In genomic region chr4:110209613-110210012, GRCm38 (mm10) we compare ENCODE assay signal across 18 mouse cellular contexts.
DNase-seq lines count a peak whose midpoint lies in the region; ATAC-seq lines count a peak whose summit lies in the region.
"Had no signal": no experiment of that assay in that cellular context is flagged by ENCODE, and none has a peak within 500 bp of the region (broad histone marks: within the 10 kb centered on the region; RNA-seq: fewer than 3 reads in every experiment).

No protein-coding gene starts in this region.

- H3K9me3 ChIP-seq in hindbrain, embryonic 11.5 days (ENCODE audit: control insufficient read depth, low read length) = no peaks in the 10 kb centered on the region
- H3K9me3 ChIP-seq in hindbrain, embryonic 10.5 days = no peaks in the 10 kb centered on the region
- no peaks in the 10 kb centered on the region for H3K9me3 ChIP-seq in embryonic facial prominence, embryonic 14.5 days (ENCODE audit: control insufficient read depth, low read length)
- H3K9me3 ChIP-seq in hindbrain, embryonic 13.5 days = no peaks in the 10 kb centered on the region
- no peaks in the 10 kb centered on the region for H3K9me3 ChIP-seq in neural tube, embryonic 13.5 days
- H3K9me3 ChIP-seq: embryonic facial prominence, embryonic 13.5 days; heart, embryonic 12.5 days; limb, embryonic 15.5 days had no signal

- 40% methylated on average over 5 of the region's 5 CpGs for WGBS in hindbrain, embryonic 11.5 days
- 60% methylated on average over 5 of the region's 5 CpGs for WGBS in hindbrain, embryonic 10.5 days
- WGBS in embryonic facial prominence, embryonic 14.5 days = 25% methylated on average over 5 of the region's 5 CpGs
- 24% methylated on average over 5 of the region's 5 CpGs for WGBS in hindbrain, embryonic 13.5 days
- WGBS in neural tube, embryonic 13.5 days = 19% methylated on average over 5 of the region's 5 CpGs

- H3K27me3 ChIP-seq in hindbrain, embryonic 11.5 days (ENCODE audit: control insufficient read depth, insufficient read depth, low read length) = no peaks in the 10 kb centered on the region
- no peaks in the 10 kb centered on the region for H3K27me3 ChIP-seq in hindbrain, embryonic 10.5 days (ENCODE audit: insufficient read depth, poor library complexity, severe bottlenecking)
- no peaks in the 10 kb centered on the region for H3K27me3 ChIP-seq in embryonic facial prominence, embryonic 14.5 days (replicated peaks; ENCODE audit: control insufficient read depth, insufficient read depth, low read length)
- no peaks in the 10 kb centered on the region for H3K27me3 ChIP-seq in hindbrain, embryonic 13.5 days
- no peaks in the 10 kb centered on the region for H3K27me3 ChIP-seq in neural tube, embryonic 13.5 days
- H3K27me3 ChIP-seq: embryonic facial prominence, embryonic 13.5 days; heart, embryonic 12.5 days; limb, embryonic 15.5 days had no signal

- no peak overlapping the region for H3K4me3 ChIP-seq in hindbrain, embryonic 11.5 days (ENCODE audit: low read depth, low read length)
- H3K4me3 ChIP-seq in hindbrain, embryonic 10.5 days = no peak overlapping the region
- no peak overlapping the region for H3K4me3 ChIP-seq in embryonic facial prominence, embryonic 14.5 days (ENCODE audit: low read depth, low read length)
- no peak overlapping the region for H3K4me3 ChIP-seq in hindbrain, embryonic 13.5 days
- H3K4me3 ChIP-seq in neural tube, embryonic 13.5 days = no peak overlapping the region
- H3K4me3 ChIP-seq: embryonic facial prominence, embryonic 13.5 days; heart, embryonic 12.5 days; limb, embryonic 15.5 days had no signal

- no peaks in the 10 kb centered on the region for H3K4me1 ChIP-seq in hindbrain, embryonic 11.5 days (replicated peaks; ENCODE audit: control insufficient read depth, insufficient read depth, low read length)
- peaks cover 27% of the 10 kb centered on the region for H3K4me1 ChIP-seq in hindbrain, embryonic 10.5 days (replicated peaks)
- no peaks in the 10 kb centered on the region for H3K4me1 ChIP-seq in embryonic facial prominence, embryonic 14.5 days (ENCODE audit: control insufficient read depth, insufficient read depth, low read length)
- peaks cover 44% of the 10 kb centered on the region for H3K4me1 ChIP-seq in hindbrain, embryonic 13.5 days (replicated peaks)
- peaks cover 41% of the 10 kb centered on the region for H3K4me1 ChIP-seq in neural tube, embryonic 13.5 days (replicated peaks)
- H3K4me1 ChIP-seq: embryonic facial prominence, embryonic 13.5 days; limb, embryonic 15.5 days had no signal

- peak; percentile 34; the same call in 1 of the 2 replicates for ATAC-seq in hindbrain, embryonic 11.5 days (ENCODE audit: low FRiP score)
- ATAC-seq in embryonic facial prominence, embryonic 14.5 days (ENCODE audit: low read depth) = no peak
- ATAC-seq in hindbrain, embryonic 13.5 days (ENCODE audit: low FRiP score) = no peak
- no peak for ATAC-seq in neural tube, embryonic 13.5 days (ENCODE audit: low read depth)
- ATAC-seq: intestine, postnatal 0 days; liver, postnatal 0 days had no signal

- no peak for DNase-seq in hindbrain, embryonic 11.5 days (ENCODE audit: low spot score)
- DNase-seq in hindbrain, embryonic 10.5 days (ENCODE audit: low spot score) = no peak
- DNase-seq in embryonic facial prominence, embryonic 14.5 days (ENCODE audit: low spot score) = peak; percentile 28
- DNase-seq in yolk sac, embryonic 10.5 days (ENCODE audit: low spot score) = no peak
- DNase-seq in adrenal gland, adult 8-10 months = no peak
- DNase-seq: adrenal gland, postnatal 10 days; gastrocnemius, postnatal 14 days; heart, postnatal 4 days; liver, postnatal 0 days; lung, postnatal 36 days; thymus, postnatal 4 days had no signal

- H3K36me3 ChIP-seq in hindbrain, embryonic 11.5 days (ENCODE audit: control insufficient read depth, insufficient read depth, low read length) = no peaks in the 10 kb centered on the region
- peaks cover 63% of the 10 kb centered on the region for H3K36me3 ChIP-seq in hindbrain, embryonic 10.5 days
- no peaks in the 10 kb centered on the region for H3K36me3 ChIP-seq in embryonic facial prominence, embryonic 14.5 days (ENCODE audit: control insufficient read depth, insufficient read depth, low read length)
- peaks cover 47% of the 10 kb centered on the region for H3K36me3 ChIP-seq in hindbrain, embryonic 13.5 days
- H3K36me3 ChIP-seq in neural tube, embryonic 13.5 days = peaks cover 58% of the 10 kb centered on the region
- H3K36me3 ChIP-seq: embryonic facial prominence, embryonic 13.5 days; heart, embryonic 12.5 days; limb, embryonic 15.5 days had no signal

- no peak overlapping the region for H3K27ac ChIP-seq in hindbrain, embryonic 11.5 days (ENCODE audit: low read depth, low read length)
- no peak overlapping the region for H3K27ac ChIP-seq in hindbrain, embryonic 10.5 days
- H3K27ac ChIP-seq in embryonic facial prominence, embryonic 14.5 days (replicated peaks; ENCODE audit: low read depth, low read length) = no peak overlapping the region
- peak overlapping the region; percentile 36 for H3K27ac ChIP-seq in hindbrain, embryonic 13.5 days
- peak overlapping the region; percentile 68 for H3K27ac ChIP-seq in neural tube, embryonic 13.5 days (replicated peaks)
- H3K27ac ChIP-seq: embryonic facial prominence, embryonic 13.5 days; kidney, postnatal 0 days; limb, embryonic 15.5 days had no signal

- H3K9ac ChIP-seq in hindbrain, embryonic 11.5 days (ENCODE audit: low read depth, low read length) = no peak overlapping the region
- no peak overlapping the region for H3K9ac ChIP-seq in embryonic facial prominence, embryonic 14.5 days (ENCODE audit: low read depth, low read length)
- no peak overlapping the region for H3K9ac ChIP-seq in hindbrain, embryonic 13.5 days
- no peak overlapping the region for H3K9ac ChIP-seq in neural tube, embryonic 13.5 days
- H3K9ac ChIP-seq: embryonic facial prominence, embryonic 13.5 days; heart, embryonic 12.5 days; limb, embryonic 15.5 days; liver, postnatal 0 days had no signal

- H3K4me2 ChIP-seq in hindbrain, embryonic 11.5 days (replicated peaks; ENCODE audit: low read depth, low read length) = no peak overlapping the region
- no peak overlapping the region for H3K4me2 ChIP-seq in embryonic facial prominence, embryonic 14.5 days (ENCODE audit: low read depth, low read length)
- no peak overlapping the region for H3K4me2 ChIP-seq in hindbrain, embryonic 13.5 days
- H3K4me2 ChIP-seq in neural tube, embryonic 13.5 days = no peak overlapping the region
- H3K4me2 ChIP-seq: embryonic facial prominence, embryonic 13.5 days; heart, embryonic 12.5 days; limb, embryonic 15.5 days had no signal

Comparison
In these comparisons a context has a peak if more than half of its experiments do, and no peak if none do; other contexts are left out.
1. H3K27ac ChIP-seq: peak in hindbrain, embryonic 13.5 days (single experiment) and neural tube, embryonic 13.5 days (single experiment); none in hindbrain, embryonic 11.5 days (single experiment), hindbrain, embryonic 10.5 days (single experiment) and embryonic facial prominence, embryonic 14.5 days (single experiment).